Mouse (Mus musculus): Measurements from ENCODE around the gene Gtf3a. TPM values are rescaled to one million over a fixed set of nuclear protein-coding genes. Genes with fewer than 3 reads are reported as not detected.
A peak's percentile ranks its signal among the peaks of the same experiment; 100 is the strongest.

The Gtf3a gene
- total RNA-seq, 1 experiment, result 80.4 TPM

DNA sequence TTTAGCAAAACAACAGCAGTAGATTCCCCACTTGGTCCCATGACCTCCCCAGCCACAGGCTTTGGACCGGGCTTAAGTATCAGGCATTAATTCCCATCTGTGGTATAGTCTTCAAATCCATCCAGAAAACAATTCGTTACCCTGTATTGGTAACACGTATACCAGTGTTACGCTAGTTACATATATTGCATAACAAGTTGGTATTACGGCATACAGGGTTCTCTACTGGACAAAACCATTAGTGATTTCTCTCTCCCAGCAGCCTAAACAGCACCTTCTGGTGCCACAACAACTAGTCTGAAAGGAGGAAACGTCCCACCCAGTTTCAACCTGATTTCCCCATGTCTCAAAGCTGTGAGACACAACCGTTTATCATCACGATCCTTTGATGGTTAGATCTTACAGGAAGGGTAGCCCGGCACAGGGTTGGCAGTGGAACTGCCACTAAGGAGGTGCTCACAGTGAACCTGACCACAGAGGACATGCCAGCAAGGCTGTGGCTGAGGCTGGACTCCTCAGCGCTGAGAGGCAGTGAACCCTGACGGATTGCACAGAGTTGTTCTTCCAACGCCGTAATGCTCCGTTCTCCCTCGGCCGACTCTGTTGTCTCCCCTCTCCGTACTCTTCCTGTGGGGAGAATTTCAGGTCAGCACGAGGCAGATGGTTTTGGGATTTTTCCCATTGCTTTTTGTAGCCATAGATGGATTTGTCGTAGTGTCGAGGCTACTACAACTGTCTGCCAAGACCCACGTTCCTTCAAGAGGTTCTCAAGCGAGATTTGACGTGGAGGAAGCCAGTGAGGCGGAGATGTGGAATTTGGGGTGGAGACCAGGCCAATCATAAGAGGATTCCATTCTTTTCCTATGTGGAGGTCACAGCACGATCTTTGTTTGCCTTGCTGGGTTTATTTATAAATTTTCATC lies 25.7 kb downstream of the Gtf3a start:
- TF ChIP-seq CHD2 (IDR thresholded peaks at IDR 0.05; ENCODE audit: low read depth, low read length) (no peak), HCFC1 (IDR thresholded peaks at IDR 0.05; ENCODE audit: borderline replicate concordance, insufficient read depth, low read length) (no peak), ZNF384 (IDR thresholded peaks at IDR 0.05; ENCODE audit: low read depth, low read length) (no peak), MAFK (IDR thresholded peaks at IDR 0.05; ENCODE audit: insufficient read depth, low read depth, low read length) (no peak), ZC3H11A (IDR thresholded peaks at IDR 0.05; ENCODE audit: borderline replicate concordance, low read depth, low read length) (no peak)
- Histone ChIP-seq H3K4me1 (ENCODE audit: control insufficient read depth in 2 of 2, insufficient read depth in 2 of 2, low read length in 2 of 2, poor library complexity in 1 of 2) (peaks cover 8 to 14% of the 10 kb centered on the region in 2 experiments; a peak in 3 of 4 replicates), H3K4me3 (ENCODE audit: insufficient read depth in 1 of 2, low read depth in 1 of 2, low read length in 2 of 2, poor library complexity in 1 of 2, severe bottlenecking in 1 of 2) (no peak overlapping the region), H3K9me3 (ENCODE audit: control insufficient read depth, insufficient read depth, low read depth, low read length) (no peaks in the 10 kb centered on the region), H3K9ac (ENCODE audit: insufficient read depth, low read depth, low read length, poor library complexity, severe bottlenecking) (no peak overlapping the region), H3K36me3 (ENCODE audit: control insufficient read depth, insufficient read depth, low read length, poor library complexity, severe bottlenecking) (no peaks in the 10 kb centered on the region), H3K27ac (ENCODE audit: insufficient read depth, low read depth, low read length, poor library complexity, severe bottlenecking) (no peak overlapping the region)
- in situ Hi-C loops (cut with MboI; ENCODE audit: low sequenced_read_pairs in 2 of 2, unreplicated experiment in 2 of 2), result no loop called here
- no peak for DNase-seq (ENCODE audit: low read depth, low spot score)

DNA sequence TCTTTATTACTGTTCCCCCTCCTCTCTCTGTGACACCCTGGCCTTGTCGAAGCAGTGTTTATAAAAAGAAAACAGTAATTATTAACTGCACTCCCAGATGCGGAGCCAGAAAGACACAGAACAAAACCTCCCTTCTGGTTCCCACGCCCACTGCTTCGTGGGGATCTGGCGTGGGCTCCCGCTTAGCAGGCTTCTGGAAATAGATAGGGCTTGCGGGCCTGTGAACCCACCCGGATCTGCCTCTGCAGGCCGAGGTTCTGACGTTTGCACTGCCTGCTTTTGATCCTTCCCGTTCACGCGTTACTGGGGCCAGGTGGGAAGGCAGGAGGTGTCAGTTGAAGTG lies 26.3 kb downstream of the Gtf3a start:
- no peaks in the 10 kb centered on the region for H3K36me3 ChIP-seq (ENCODE audit: control insufficient read depth, insufficient read depth, low read length, poor library complexity, severe bottlenecking)
- no peak overlapping the region for H3K9ac ChIP-seq (ENCODE audit: insufficient read depth, low read depth, low read length, poor library complexity, severe bottlenecking)
- no peak for TF ChIP-seq MAFK (IDR thresholded peaks at IDR 0.05; ENCODE audit: insufficient read depth, low read depth, low read length)
- TF ChIP-seq ZC3H11A (IDR thresholded peaks at IDR 0.05; ENCODE audit: borderline replicate concordance, low read depth, low read length), result no peak
- no peak for TF ChIP-seq HCFC1 (IDR thresholded peaks at IDR 0.05; ENCODE audit: borderline replicate concordance, insufficient read depth, low read length)
- no peak for TF ChIP-seq CHD2 (IDR thresholded peaks at IDR 0.05; ENCODE audit: low read depth, low read length)
- no peak for TF ChIP-seq ZNF384 (IDR thresholded peaks at IDR 0.05; ENCODE audit: low read depth, low read length)
- no peaks in the 10 kb centered on the region for H3K9me3 ChIP-seq (ENCODE audit: control insufficient read depth, insufficient read depth, low read depth, low read length)
- in situ Hi-C loops (cut with MboI; ENCODE audit: low sequenced_read_pairs in 2 of 2, unreplicated experiment in 2 of 2), result no loop called here
- peaks cover 8 to 13% of the 10 kb centered on the region in 2 experiments; a peak in 3 of 4 replicates for H3K4me1 ChIP-seq (ENCODE audit: control insufficient read depth in 2 of 2, insufficient read depth in 2 of 2, low read length in 2 of 2, poor library complexity in 1 of 2)
- DNase-seq (ENCODE audit: low read depth, low spot score), result no peak
- no peak overlapping the region for H3K4me3 ChIP-seq (ENCODE audit: insufficient read depth in 1 of 2, low read depth in 1 of 2, low read length in 2 of 2, poor library complexity in 1 of 2, severe bottlenecking in 1 of 2)
- no peak overlapping the region for H3K27ac ChIP-seq (ENCODE audit: insufficient read depth, low read depth, low read length, poor library complexity, severe bottlenecking)

DNA sequence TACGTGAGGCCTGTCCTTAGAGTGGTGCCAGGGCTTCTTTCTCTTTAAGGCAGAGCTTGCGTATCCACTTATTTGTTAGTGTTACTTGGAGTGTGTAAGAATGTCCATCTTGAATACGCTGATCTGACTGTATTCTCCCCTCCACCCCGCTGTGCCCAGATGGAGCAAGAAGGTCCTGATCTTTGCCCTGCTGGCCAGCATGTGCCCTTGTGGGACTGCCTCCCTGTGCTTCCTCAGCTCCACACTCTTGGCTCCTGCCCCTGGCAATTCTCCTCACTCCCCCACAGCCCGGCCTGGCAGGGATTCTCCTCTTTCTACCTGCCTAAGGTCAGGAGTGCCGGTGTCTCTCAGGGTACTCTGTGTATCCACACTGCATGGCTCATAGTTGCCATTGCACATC lies 32.9 kb downstream of the Gtf3a start:
- in situ Hi-C loops (cut with MboI; ENCODE audit: low sequenced_read_pairs in 2 of 2, unreplicated experiment in 2 of 2), result no loop called here
- H3K9me3 ChIP-seq (ENCODE audit: control insufficient read depth, insufficient read depth, low read depth, low read length), result no peaks in the 10 kb centered on the region
- H3K27ac ChIP-seq (ENCODE audit: insufficient read depth, low read depth, low read length, poor library complexity, severe bottlenecking), result no peak overlapping the region
- H3K36me3 ChIP-seq (ENCODE audit: control insufficient read depth, insufficient read depth, low read length, poor library complexity, severe bottlenecking), result no peaks in the 10 kb centered on the region
- TF ChIP-seq HCFC1 (IDR thresholded peaks at IDR 0.05; ENCODE audit: borderline replicate concordance, insufficient read depth, low read length), result no peak
- DNase-seq (ENCODE audit: low read depth, low spot score), result no peak
- no peak overlapping the region for H3K9ac ChIP-seq (ENCODE audit: insufficient read depth, low read depth, low read length, poor library complexity, severe bottlenecking)
- H3K4me3 ChIP-seq (ENCODE audit: insufficient read depth in 1 of 2, low read depth in 1 of 2, low read length in 2 of 2, poor library complexity in 1 of 2, severe bottlenecking in 1 of 2), result no peak overlapping the region
- H3K4me1 ChIP-seq (ENCODE audit: control insufficient read depth in 2 of 2, insufficient read depth in 2 of 2, low read length in 2 of 2, poor library complexity in 1 of 2), result peaks cover 0 to 2% of the 10 kb centered on the region in 2 experiments; a peak in 1 of 4 replicates

DNA sequence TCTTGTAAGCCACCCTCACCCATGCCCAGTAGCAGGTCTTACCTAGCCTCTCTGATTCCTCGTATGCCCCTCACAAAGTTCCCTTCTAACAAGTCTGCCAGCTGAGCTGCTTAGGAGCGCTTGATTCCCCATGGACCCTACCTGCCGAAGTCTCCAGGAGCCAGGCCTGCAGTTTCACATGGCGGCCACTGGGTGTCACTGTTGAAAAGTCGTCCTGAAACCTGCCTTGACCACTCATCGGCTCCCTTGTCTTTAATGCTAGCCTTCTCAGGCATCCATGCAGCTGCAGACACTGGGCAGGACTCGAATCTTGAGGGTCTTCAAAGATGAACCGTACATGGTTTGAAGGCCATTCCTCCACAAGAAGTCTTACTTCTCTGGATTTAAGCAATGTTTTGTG lies 34.8 kb downstream of the Gtf3a start:
- H3K4me1 ChIP-seq (ENCODE audit: control insufficient read depth in 2 of 2, insufficient read depth in 2 of 2, low read length in 2 of 2, poor library complexity in 1 of 2), result peaks cover 0 to 2% of the 10 kb centered on the region in 2 experiments; a peak in 1 of 4 replicates
- peak; percentile 70 for DNase-seq (ENCODE audit: low read depth, low spot score)
- no peak overlapping the region for H3K4me3 ChIP-seq (ENCODE audit: insufficient read depth in 1 of 2, low read depth in 1 of 2, low read length in 2 of 2, poor library complexity in 1 of 2, severe bottlenecking in 1 of 2)
- no peaks in the 10 kb centered on the region for H3K36me3 ChIP-seq (ENCODE audit: control insufficient read depth, insufficient read depth, low read length, poor library complexity, severe bottlenecking)
- TF ChIP-seq ZC3H11A (IDR thresholded peaks at IDR 0.05; ENCODE audit: borderline replicate concordance, low read depth, low read length), result peak; percentile 48; the same call in 1 of the 2 replicates
- TF ChIP-seq ZNF384 (IDR thresholded peaks at IDR 0.05; ENCODE audit: low read depth, low read length), result no peak
- TF ChIP-seq CHD2 (IDR thresholded peaks at IDR 0.05; ENCODE audit: low read depth, low read length), result no peak
- TF ChIP-seq MAFK (IDR thresholded peaks at IDR 0.05; ENCODE audit: insufficient read depth, low read depth, low read length), result no peak
- no peak for TF ChIP-seq HCFC1 (IDR thresholded peaks at IDR 0.05; ENCODE audit: borderline replicate concordance, insufficient read depth, low read length)
- no peak overlapping the region for H3K9ac ChIP-seq (ENCODE audit: insufficient read depth, low read depth, low read length, poor library complexity, severe bottlenecking)
- in situ Hi-C loops (cut with MboI; ENCODE audit: low sequenced_read_pairs in 2 of 2, unreplicated experiment in 2 of 2), result no loop called here
- no peaks in the 10 kb centered on the region for H3K9me3 ChIP-seq (ENCODE audit: control insufficient read depth, insufficient read depth, low read depth, low read length)
- no peak overlapping the region for H3K27ac ChIP-seq (ENCODE audit: insufficient read depth, low read depth, low read length, poor library complexity, severe bottlenecking)
